Mouse (Mus musculus) CH12.LX (cell line): ENCODE measurements around the gene Zbtb48. TPM values are rescaled to one million over a fixed set of nuclear protein-coding genes. Genes with fewer than 3 reads are reported as not detected.

ENCODE experiments used
- DNase-seq: peaks from one replicate; pipeline ENCODE4 v3.0.0-alpha.2; 2013; ENCODE audit errors: extremely low read depth
- H3K27ac ChIP-seq: 2 replicates; pipeline ENCODE4 v1.5.1; 2012; ENCODE audit warnings: low read depth, mild to moderate bottlenecking, control low read depth, moderate library complexity; ENCODE audit not compliant: insufficient read depth
- H3K27me3 ChIP-seq: replicated peaks from 2 replicates; pipeline ENCODE3; 2012; ENCODE audit warnings: inconsistent platforms
- H3K36me3 ChIP-seq, 2 experiments: replicated peaks in 1 of 2; 2 replicates each; pipeline versions ENCODE3 to v1.6.1; 2012; ENCODE audit warnings: inconsistent platforms in 1 of 2, low read length in 1 of 2, mild to moderate bottlenecking in 1 of 2, mixed read lengths in 1 of 2, moderate library complexity in 1 of 2; ENCODE audit not compliant: control insufficient read depth in 1 of 2, insufficient read depth in 1 of 2
- H3K4me1 ChIP-seq, 2 experiments: 2 replicates each; pipeline ENCODE4 v1.6.1; 2012; ENCODE audit warnings: inconsistent platforms in 1 of 2, moderate library complexity in 1 of 2; ENCODE audit not compliant: insufficient read depth in 2 of 2, control insufficient read depth in 1 of 2
- H3K4me2 ChIP-seq: 2 replicates; pipeline ENCODE4 v1.6.1; 2012; ENCODE audit warnings: low read depth, mild to moderate bottlenecking, control low read depth; ENCODE audit not compliant: poor library complexity, insufficient read depth, severe bottlenecking
- H3K4me3 ChIP-seq, 3 experiments: fragments of 150-350 bp in 1 of 3; sonication (generic) in 1 of 3; replicated peaks in 1 of 3; 2 replicates each; pipeline versions ENCODE3 to v1.5.1; 2011 to 2012; ENCODE audit warnings: low read depth in 2 of 3, low read length in 2 of 3, mild to moderate bottlenecking in 2 of 3, moderate library complexity in 2 of 3, control low read depth in 1 of 3, improper control_type of control experiment in 1 of 3, inconsistent platforms in 1 of 3, mixed read lengths in 1 of 3; ENCODE audit not compliant: poor library complexity in 1 of 3
- H3K79me2 ChIP-seq: replicated peaks from 2 replicates; pipeline ENCODE4 v1.6.1; 2012; ENCODE audit warnings: mild to moderate bottlenecking, moderate library complexity; ENCODE audit not compliant: control insufficient read depth, poor library complexity, insufficient read depth, severe bottlenecking; ENCODE audit errors: extremely low read depth
- H3K9ac ChIP-seq: 2 replicates; pipeline ENCODE4 v1.6.1; 2012; ENCODE audit warnings: low read depth, mild to moderate bottlenecking, control low read depth, moderate library complexity; ENCODE audit not compliant: insufficient read depth
- H3K9me3 ChIP-seq: replicated peaks from 2 replicates; pipeline ENCODE3; 2012; ENCODE audit warnings: low read length, inconsistent platforms, mixed read lengths
- BHLHE40 ChIP-seq: IDR thresholded peaks from 2 replicates; pipeline ENCODE4 v1.6.1; 2011; ENCODE audit warnings: mild to moderate bottlenecking, low read depth, low read length, improper control_type of control experiment
- E2F4 ChIP-seq: IDR thresholded peaks from 2 replicates; pipeline ENCODE4 v1.6.1; 2011; ENCODE audit warnings: low read depth, low read length, improper control_type of control experiment; ENCODE audit not compliant: insufficient replicate concordance
- ELF1 ChIP-seq: IDR thresholded peaks from 2 replicates; pipeline ENCODE4 v1.6.1; 2014; ENCODE audit warnings: low read depth, mild to moderate bottlenecking, inconsistent platforms, low read length, improper control_type of control experiment
- EP300 ChIP-seq: IDR thresholded peaks from 2 replicates; pipeline ENCODE4 v1.6.1; 2011; ENCODE audit warnings: low read length, improper control_type of control experiment
- HCFC1 ChIP-seq: IDR thresholded peaks from 2 replicates; pipeline ENCODE4 v1.6.1; 2012; ENCODE audit warnings: low read depth, mild to moderate bottlenecking, inconsistent platforms, low read length, improper control_type of control experiment
- KAT2A ChIP-seq: IDR thresholded peaks from 2 replicates; pipeline ENCODE4 v1.6.1; 2012; ENCODE audit warnings: low read length, improper control_type of control experiment, inconsistent platforms; ENCODE audit not compliant: insufficient replicate concordance
- MAFK ChIP-seq: IDR thresholded peaks from 2 replicates; pipeline ENCODE4 v1.6.1; 2011; ENCODE audit warnings: low read length, improper control_type of control experiment; ENCODE audit not compliant: insufficient replicate concordance
- MAX ChIP-seq: IDR thresholded peaks from 2 replicates; pipeline ENCODE4 v1.6.1; 2011; ENCODE audit warnings: low read length, improper control_type of control experiment
- MAZ ChIP-seq: IDR thresholded peaks from 2 replicates; pipeline ENCODE4 v1.6.1; 2012; ENCODE audit warnings: low read depth, mild to moderate bottlenecking, inconsistent platforms, low read length, improper control_type of control experiment, moderate library complexity
- MXI1 ChIP-seq: IDR thresholded peaks from 2 replicates; pipeline ENCODE4 v1.6.1; 2011; ENCODE audit warnings: mild to moderate bottlenecking, low read depth, low read length, improper control_type of control experiment
- MYC ChIP-seq: IDR thresholded peaks from 2 replicates; pipeline ENCODE4 v1.6.1; 2011; ENCODE audit warnings: low read depth, mild to moderate bottlenecking, improper control_type of control experiment, low read length
- NRF1 ChIP-seq: IDR thresholded peaks from 2 replicates; pipeline ENCODE4 v1.6.1; 2014; ENCODE audit warnings: low read depth, mild to moderate bottlenecking, inconsistent platforms, low read length, improper control_type of control experiment, moderate library complexity
- PAX5 ChIP-seq: IDR thresholded peaks from 2 replicates; pipeline ENCODE4 v1.6.1; 2012; ENCODE audit warnings: low read length, inconsistent platforms, mixed read lengths
- POLR2A ChIP-seq: IDR thresholded peaks from 2 replicates; pipeline ENCODE4 v1.6.1; 2011; ENCODE audit warnings: low read depth, mild to moderate bottlenecking, improper control_type of control experiment, low read length
- POLR2AphosphoS2 ChIP-seq: IDR thresholded peaks from 2 replicates; pipeline ENCODE4 v1.6.1; 2011; ENCODE audit warnings: low read depth, low read length, improper control_type of control experiment
- RCOR1 ChIP-seq: conservative IDR thresholded peaks from 2 replicates; pipeline ENCODE4 v1.6.1; 2012; ENCODE audit warnings: low read depth, mild to moderate bottlenecking, inconsistent platforms, low read length, improper control_type of control experiment
- SIN3A ChIP-seq: IDR thresholded peaks from 2 replicates; pipeline ENCODE4 v1.6.1; 2012; ENCODE audit warnings: low read length, improper control_type of control experiment, inconsistent platforms
- TBP ChIP-seq: conservative IDR thresholded peaks from 2 replicates; pipeline ENCODE4 v1.6.1; 2011; ENCODE audit warnings: low read depth, low read length, improper control_type of control experiment
- TCF12 ChIP-seq: IDR thresholded peaks from 2 replicates; pipeline ENCODE4 v1.6.1; 2014; ENCODE audit warnings: low read depth, mild to moderate bottlenecking, inconsistent platforms, low read length, improper control_type of control experiment
- UBTF ChIP-seq: IDR thresholded peaks from 2 replicates; pipeline ENCODE4 v1.6.1; 2012; ENCODE audit warnings: low read depth, mild to moderate bottlenecking, inconsistent platforms, low read length, improper control_type of control experiment, moderate library complexity
- ZC3H11A ChIP-seq: IDR thresholded peaks from 2 replicates; pipeline ENCODE4 v1.6.1; 2012; ENCODE audit warnings: low read depth, mild to moderate bottlenecking, inconsistent platforms, low read length, improper control_type of control experiment
- ZNF384 ChIP-seq: IDR thresholded peaks from 2 replicates; pipeline ENCODE4 v1.6.1; 2012; ENCODE audit warnings: low read depth, low read length, improper control_type of control experiment, inconsistent platforms
- dilution Hi-C: fragments of 300-500 bp; cut with MboI; formaldehyde crosslinking; loops from 2 replicates; pipeline ENCODE4 v1.14.3; 2020; ENCODE audit warnings: low sequenced_read_pairs; ENCODE audit not compliant: extremely low pct_unique_long_range_greater_than_20kb, extremely low pct_ligation_motif_present
- in situ Hi-C: fragments of 300-500 bp; cut with MboI; formaldehyde crosslinking; loops from 3 replicates; pipeline ENCODE4 v1.14.3; 2019; ENCODE audit warnings: low sequenced_read_pairs, low pct_ligation_motif_present, low pct_unique_long_range_greater_than_20kb, mixed read lengths
- polyA plus RNA-seq: library from polyadenylated mRNA; unstranded; fragments of >175 nt; gene quantifications from 2 replicates; pipeline ENCODE4 v1.2.1, GENCODE M21; 2012; ENCODE audit warnings: low read depth; ENCODE audit not compliant: insufficient read length
- total RNA-seq, 2 experiments: library from RNA; depleted of rRNA; stranded (reverse); fragments of 300-350 nt in 1 of 2; fragments of >200 nt in 1 of 2; gene quantifications; 2 replicates each; pipeline ENCODE4 v1.2.3; 2012 to 2014

The Zbtb48 gene
- total and polyA plus RNA-seq, 3 experiments, result 7.4 to 13.6 (median 10.5) TPM

GRCm38 (mm10) chr4:151992091-151992490 is 35.4 kb downstream of the Zbtb48 start:
- Histone ChIP-seq H3K4me2 (no peak overlapping the region), H3K4me3 (no peak overlapping the region), H3K27me3 (peaks cover 4% of the 10 kb centered on the region), H3K27ac (no peak overlapping the region), H3K9ac (no peak overlapping the region), H3K9me3 (no peaks in the 10 kb centered on the region), H3K4me1 (peaks cover 7 to 21% of the 10 kb centered on the region in 2 experiments), H3K79me2 (peaks cover 11% of the 10 kb centered on the region; the same call in 1 of the 2 replicates), H3K36me3 (peaks cover 22 to 38% of the 10 kb centered on the region in 2 experiments)
- dilution Hi-C loops, result no loop called here
- TF ChIP-seq SIN3A, result no peak
- TF ChIP-seq KAT2A, result no peak
- TF ChIP-seq TBP, result no peak
- TF ChIP-seq E2F4, result no peak
- no peak for TF ChIP-seq POLR2A
- no peak for TF ChIP-seq RCOR1
- TF ChIP-seq ELF1, result no peak
- no peak for TF ChIP-seq MYC
- TF ChIP-seq ZC3H11A, result no peak
- TF ChIP-seq MAX, result no peak
- no peak for TF ChIP-seq ZNF384
- no peak for DNase-seq
- in situ Hi-C loops, result no loop called here

GRCm38 (mm10) chr4:151989110-151989488 is 38.4 kb downstream of the Zbtb48 start:
- peak overlapping the region in 2 of 3 experiments; percentile 23 to 90 for H3K4me3 ChIP-seq
- peaks cover 7 to 26% of the 10 kb centered on the region in 2 experiments; a peak in 3 of 4 replicates for H3K4me1 ChIP-seq
- no peak overlapping the region for H3K9ac ChIP-seq
- in situ Hi-C loops (no loop called here), dilution Hi-C loops (no loop called here)
- DNase-seq, result no peak
- TF ChIP-seq MYC (no peak), ELF1 (0 out of 2 replicates have a peak, but pooled peaks have one; percentile 2)
- no peak overlapping the region for H3K27ac ChIP-seq
- H3K27me3 ChIP-seq, result no peaks in the 10 kb centered on the region
- H3K79me2 ChIP-seq, result peaks cover 10% of the 10 kb centered on the region
- no peaks in the 10 kb centered on the region for H3K9me3 ChIP-seq
- peaks cover 35 to 60% of the 10 kb centered on the region in 2 experiments for H3K36me3 ChIP-seq
- H3K4me2 ChIP-seq, result no peak overlapping the region

- Histone ChIP-seq H3K9me3 (no peaks in the 10 kb centered on the region), H3K27me3 (no peaks in the 10 kb centered on the region), H3K79me2 (peaks cover 10% of the 10 kb centered on the region), H3K4me3 (peak within 1 kb of the TSS; percentile 83 to 90 (median 86)), H3K4me2 (peak within 1 kb of the TSS; percentile 82), H3K36me3 (peaks cover 40 to 61% of the 10 kb centered on the region in 2 experiments), H3K27ac (peak within 1 kb of the TSS; percentile 51; the same call in 1 of the 2 replicates), H3K4me1 (peaks cover 7 to 26% of the 10 kb centered on the region in 2 experiments; a peak in 3 of 4 replicates), H3K9ac (peak within 1 kb of the TSS; percentile 47)
- dilution Hi-C loops (no loop called here), in situ Hi-C loops (no loop called here)
- DNase-seq, result peak; percentile 58
- TF ChIP-seq E2F4 (no peak), NRF1 (peak; percentile 67), RCOR1 (no peak), EP300 (no peak), BHLHE40 (no peak), UBTF (peak; percentile 63; the same call in 1 of the 2 replicates), MAFK (no peak), POLR2AphosphoS2 (peak; percentile 37; the same call in 1 of the 2 replicates), MXI1 (no peak; the same call in 1 of the 2 replicates), TCF12 (peak; percentile 41; the same call in 1 of the 2 replicates), SIN3A (no peak), POLR2A (peak; percentile 69), ELF1 (0 out of 2 replicates have a peak, but pooled peaks have one; percentile 17), MYC (no peak), HCFC1 (peak; percentile 78), PAX5 (no peak), ZNF384 (no peak), MAZ (0 out of 2 replicates have a peak, but pooled peaks have one; percentile 20)
Measured at GRCm38 (mm10) chr4:151988342-151989109, 38.9 kb downstream of the Zbtb48 start, which contains the start of gene Thap3. Gene Thap3 (minus strand): TSS chr4:151988997.
